Mouse (Mus musculus): ENCODE measurements around the gene Sox15.

Gene Sox15

GRCm38 (mm10) chr11:69635471-69635870, 19.6 kb upstream of the Sox15 start:
- no peak for DNase-seq (ENCODE audit: low spot score)

- no peak for DNase-seq (ENCODE audit: low spot score)
These were observed 9.3 kb upstream of the Sox15 start for GRCm38 (mm10) chr11:69645860-69646259.

DNA sequence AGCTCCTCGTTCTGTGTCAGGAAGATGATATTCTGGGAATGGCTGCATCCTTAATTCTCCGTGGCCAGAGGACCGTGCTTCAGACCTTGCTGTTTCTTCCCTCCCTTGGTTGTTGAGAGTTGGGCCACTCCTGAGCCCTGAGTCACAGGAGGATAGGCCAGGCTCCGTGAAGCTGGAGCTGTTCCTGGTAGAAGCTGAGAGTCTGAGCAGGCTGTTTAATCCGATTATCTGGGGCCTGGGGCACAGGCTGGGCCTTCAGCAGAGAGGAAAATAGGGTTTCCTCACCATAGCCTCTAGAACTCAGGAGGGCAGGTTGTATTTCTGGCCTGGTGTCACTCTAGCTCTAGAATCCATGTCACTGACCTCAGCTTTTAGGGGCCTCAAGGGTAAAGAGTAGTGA, 1.7 kb upstream of the Sox15 start:
- no peak for DNase-seq (ENCODE audit: low spot score)

DNA sequence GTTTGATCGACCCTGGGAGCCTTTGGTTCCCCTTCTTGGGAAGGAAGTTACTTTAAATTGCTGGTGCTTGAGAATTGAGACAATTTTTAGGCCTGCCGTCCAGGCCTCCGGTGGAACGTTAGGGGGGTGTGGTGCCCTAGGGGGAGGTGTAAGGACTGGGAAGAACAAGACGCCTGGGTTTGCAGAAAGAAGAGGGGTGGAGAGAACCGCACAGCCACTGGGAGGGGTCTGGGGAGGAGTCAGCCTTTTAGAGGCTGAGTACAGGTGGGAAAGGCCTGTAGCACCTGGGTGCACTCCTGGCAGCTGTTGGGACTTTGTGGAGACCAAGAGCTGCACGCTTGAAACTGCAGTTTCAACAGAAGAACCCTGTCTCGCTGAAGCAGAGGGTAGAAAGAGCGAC, 354 bp upstream of the Sox15 start:
- DNase-seq (ENCODE audit: low spot score) = no peak

GRCm38 (mm10) chr11:69656065-69656455, 946 bp downstream of the Sox15 start:
- no peak for DNase-seq (ENCODE audit: low spot score)

- no peak for DNase-seq (ENCODE audit: low spot score)
These were observed 1.7 kb downstream of the Sox15 start for GRCm38 (mm10) chr11:69656617-69657461.

- DNase-seq (ENCODE audit: low spot score) = no peak
These were observed 2.4 kb downstream of the Sox15 start for GRCm38 (mm10) chr11:69657462-69657881.

DNA sequence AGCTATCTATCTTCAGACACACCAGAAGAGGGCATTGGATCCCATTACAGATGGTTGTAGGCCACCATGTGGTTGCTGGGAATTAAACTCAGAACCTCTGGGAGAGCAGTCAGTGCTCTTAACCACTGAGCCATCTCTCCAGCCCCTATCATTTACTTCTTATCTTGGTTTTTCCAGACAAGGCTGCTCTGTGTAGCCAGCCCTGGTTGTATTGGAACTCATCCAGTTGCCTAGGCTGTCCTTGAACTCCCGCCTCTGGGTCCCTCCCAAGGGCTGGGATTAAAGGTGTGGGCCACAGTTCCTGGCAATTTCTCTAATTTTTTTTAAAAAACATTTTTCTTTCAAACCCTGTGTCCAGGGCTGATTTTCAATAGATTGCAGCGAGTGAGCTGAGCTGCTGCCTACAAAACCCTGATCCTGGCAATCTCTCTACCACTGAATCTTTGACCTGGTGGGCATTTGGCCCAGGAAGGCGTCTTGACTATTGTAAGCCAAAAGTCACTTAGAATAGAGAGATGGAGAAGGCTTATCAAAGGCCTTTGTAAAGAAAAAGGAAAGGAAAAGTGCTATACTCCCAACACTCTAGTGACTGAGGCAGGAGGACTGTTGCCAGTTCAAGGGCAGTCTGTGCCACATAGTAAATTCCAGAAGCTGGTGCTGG, 6.2 kb downstream of the Sox15 start:
- DNase-seq (ENCODE audit: low spot score) = no peak

DNA sequence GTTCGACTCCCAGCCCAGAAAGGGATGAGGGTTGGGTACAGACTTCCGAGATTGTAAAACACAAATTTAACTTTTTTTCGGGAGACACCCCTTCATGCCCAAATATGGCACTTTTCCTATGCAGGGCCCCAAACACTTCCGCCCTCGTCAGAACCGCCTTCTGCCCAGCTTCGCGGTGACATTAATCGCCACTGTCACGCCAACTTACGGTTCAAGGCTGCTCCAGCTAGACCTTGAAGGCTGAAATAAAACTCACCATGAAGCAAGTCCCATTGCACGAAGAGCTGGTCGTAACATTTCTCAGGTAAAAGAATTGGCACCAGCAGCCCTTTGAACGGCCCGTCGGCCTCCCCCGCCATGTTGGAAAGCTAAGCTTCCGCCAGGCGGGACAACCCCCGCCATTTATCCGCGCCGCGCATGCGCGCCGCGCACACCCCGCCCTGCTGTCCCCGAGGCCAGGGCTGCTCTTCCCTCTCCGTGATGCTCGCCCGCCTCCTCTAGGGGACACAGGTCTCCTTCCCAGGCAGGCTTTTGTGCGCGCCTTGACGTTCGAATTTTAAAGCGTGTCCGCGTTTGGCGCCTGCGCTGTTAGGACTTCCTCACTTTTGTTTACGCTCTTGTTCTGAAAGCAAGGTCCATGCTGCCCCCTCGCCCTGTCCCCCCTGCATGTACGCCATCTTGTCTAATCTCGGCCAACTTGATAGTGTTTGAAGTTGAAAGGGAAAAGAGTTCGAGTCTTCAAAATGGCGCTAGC, 7.3 kb downstream of the Sox15 start, which contains the start of gene Mpdu1:
Mpdu1 (minus strand) TSS at position 430 of the 754 bp plus-strand sequence.
- peak; percentile 96 for DNase-seq (ENCODE audit: low spot score)

GRCm38 (mm10) chr11:69662967-69663671, 8.0 kb downstream of the Sox15 start:
- DNase-seq (ENCODE audit: low spot score) = no peak

DNA sequence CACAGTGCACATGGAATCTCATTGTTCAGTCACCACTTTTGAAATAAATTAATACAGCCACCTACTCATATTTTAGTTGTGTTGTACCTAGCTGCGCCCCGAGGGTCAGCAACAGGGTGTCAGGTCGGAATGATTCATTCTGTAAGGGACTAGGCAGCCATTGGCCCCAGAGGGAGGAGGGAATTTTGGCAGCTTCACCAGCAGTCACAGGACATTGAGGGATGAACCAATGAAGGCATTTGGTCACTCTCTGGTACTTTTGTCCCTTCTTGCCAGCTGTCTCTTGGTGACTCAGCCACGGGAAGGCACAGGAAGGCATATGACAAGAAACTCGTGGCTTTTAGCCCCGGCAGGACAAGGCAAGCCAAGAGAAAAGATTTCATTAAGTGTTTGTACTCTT, 8.7 kb downstream of the Sox15 start:
- no peak for DNase-seq (ENCODE audit: low spot score)

DNA sequence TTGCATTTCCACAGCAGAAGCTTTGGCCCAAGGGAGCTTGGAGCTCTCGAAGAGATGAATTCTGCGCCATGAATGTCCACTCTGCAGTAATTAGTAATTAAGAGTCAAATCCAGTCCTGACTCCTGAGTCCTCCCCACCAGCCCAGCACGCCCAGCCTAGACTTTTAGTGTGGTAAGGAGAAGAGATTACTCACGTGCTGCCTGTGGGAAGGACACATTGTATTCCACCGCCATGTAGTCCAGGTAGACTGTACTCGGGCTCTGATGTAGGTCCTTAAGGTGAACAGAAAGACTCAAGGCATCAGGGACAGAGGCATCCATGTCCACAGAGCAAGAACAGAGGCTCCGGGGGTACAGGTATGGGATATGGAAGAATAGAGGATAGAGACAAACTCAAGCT, 9.7 kb downstream of the Sox15 start:
- no peak for DNase-seq (ENCODE audit: low spot score)

DNA sequence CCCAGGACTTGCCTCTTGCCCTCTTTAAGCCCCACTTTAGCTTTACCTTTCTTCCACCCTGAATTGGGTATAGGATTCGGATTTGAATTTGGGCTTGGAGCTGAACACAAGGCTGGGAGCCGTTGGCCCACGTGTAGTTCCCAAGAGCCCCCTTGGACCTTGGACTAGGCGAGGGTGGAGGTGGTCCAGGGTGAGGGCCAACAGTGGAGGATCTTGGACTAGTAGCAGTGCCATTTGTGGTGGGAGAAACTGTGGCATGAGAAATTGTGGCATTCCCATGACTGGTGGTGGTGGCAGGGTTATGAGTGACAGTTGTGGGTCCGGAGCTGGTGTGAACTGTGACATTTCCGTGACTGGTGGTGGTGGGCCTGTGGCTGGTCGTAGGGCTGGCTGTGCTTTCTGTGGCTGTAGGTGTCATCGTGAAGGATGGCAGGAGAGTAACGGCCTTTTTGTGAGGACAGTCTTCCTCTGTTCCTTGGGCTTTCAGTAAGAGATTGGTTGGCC, 10.4 kb downstream of the Sox15 start:
- DNase-seq (ENCODE audit: low spot score) = no peak

GRCm38 (mm10) chr11:69665961-69666664, 11.0 kb downstream of the Sox15 start, which contains the start of gene Cd68:
Gene Cd68, minus strand, starts transcription at chr11:69666153.
- peak; percentile 79 for DNase-seq (ENCODE audit: low spot score)

GRCm38 (mm10) chr11:69666665-69667005, 11.5 kb downstream of the Sox15 start:
- no peak for DNase-seq (ENCODE audit: low spot score)

- DNase-seq (ENCODE audit: low spot score) = peak; percentile 92
These were observed 15.9 kb downstream of the Sox15 start for GRCm38 (mm10) chr11:69670786-69671725.

DNA sequence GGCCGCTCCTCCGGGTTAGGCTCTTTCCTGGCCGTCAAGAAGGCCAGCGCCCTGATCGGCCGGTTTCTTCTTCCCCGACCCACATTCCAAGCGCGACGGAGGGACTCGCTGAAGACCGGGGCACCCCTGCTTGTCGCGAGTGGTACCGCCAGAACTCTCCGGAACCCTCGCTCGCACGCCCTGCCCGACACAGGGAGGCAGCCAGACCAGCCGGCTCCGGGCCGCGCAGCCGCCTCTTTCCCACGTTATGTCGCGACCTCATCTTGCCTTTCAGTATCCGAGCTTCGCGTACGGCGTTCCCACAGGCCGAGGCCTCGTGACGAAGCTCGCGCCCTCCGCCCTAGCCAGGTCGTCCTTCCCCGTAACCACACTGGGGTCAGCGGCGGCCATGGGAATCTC, 16.6 kb downstream of the Sox15 start:
- DNase-seq (ENCODE audit: low spot score) = no peak

- peak; percentile 100 for DNase-seq (ENCODE audit: low spot score)
These were observed 17.1 kb downstream of the Sox15 start, which contains the start of gene Eif4a1 for GRCm38 (mm10) chr11:69672211-69672706. Gene Eif4a1, minus strand, starts transcription at chr11:69672423.

GRCm38 (mm10) chr11:69679144-69679543, 24.0 kb downstream of the Sox15 start:
- no peak for DNase-seq (ENCODE audit: low spot score)

Measured in yolk sac, embryonic 10.5 days (tissue).